Mouse (Mus musculus): Measurements from ENCODE around the gene Nif3l1.

DNA sequence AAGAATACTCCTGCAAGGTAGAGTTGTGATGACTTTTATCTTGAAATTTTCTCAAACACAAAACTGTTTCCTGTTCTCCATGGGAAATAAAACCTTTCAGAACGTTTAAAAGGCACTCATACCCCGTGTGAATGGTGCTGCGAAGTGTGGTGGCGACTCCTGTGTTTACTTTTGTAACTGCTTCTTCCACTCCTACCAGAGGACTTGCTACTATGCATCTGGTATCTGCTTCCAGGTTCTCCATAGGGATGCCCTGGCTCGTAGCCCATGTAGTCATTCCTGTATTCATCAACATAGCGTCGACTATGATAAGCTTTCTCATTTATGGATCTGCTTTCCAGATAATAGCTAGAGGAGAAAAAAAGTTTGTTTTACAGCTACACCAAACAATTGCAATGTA lies 24.0 kb upstream of the Nif3l1 start:
- no peak for TF ChIP-seq CTCF (IDR thresholded peaks at IDR 0.05 in 2 of 3, conservative IDR thresholded peaks at IDR 0.05 in 1 of 3; ENCODE audit: control insufficient read depth in 1 of 3, insufficient read depth in 1 of 3, low read depth in 2 of 3, low read length in 3 of 3, poor library complexity in 1 of 3, severe bottlenecking in 1 of 3)
- no peak for TF ChIP-seq GATA1 (IDR thresholded peaks at IDR 0.05; ENCODE audit: low read depth, low read length)
- TF ChIP-seq ZNF384 (IDR thresholded peaks at IDR 0.05; ENCODE audit: low read depth, low read length) = no peak
- TF ChIP-seq MXI1 (IDR thresholded peaks at IDR 0.05; ENCODE audit: low read depth, low read length) = no peak
- TF ChIP-seq CHD2 (IDR thresholded peaks at IDR 0.05; ENCODE audit: low read length) = no peak
